Mouse (Mus musculus): Measurements from ENCODE around the gene Enox1.

GRCm38 (mm10) chr14:77632466-77633171, 476.1 kb downstream of the Enox1 start:
- TF ChIP-seq CTCF (conservative IDR thresholded peaks at IDR 0.05; ENCODE audit: low read length): no peak
- no peak for TF ChIP-seq POU5F1 (IDR thresholded peaks at IDR 0.05; ENCODE audit: borderline replicate concordance, low read length)
